Mouse (Mus musculus) embryo, embryonic 10 days (tissue): ENCODE data around the gene Bloc1s6.

Experiments
- DNase-seq: peaks from one replicate; pipeline ENCODE4 v3.0.0-alpha.2; 2015; ENCODE audit warnings: low spot score

Bloc1s6 gene

DNA sequence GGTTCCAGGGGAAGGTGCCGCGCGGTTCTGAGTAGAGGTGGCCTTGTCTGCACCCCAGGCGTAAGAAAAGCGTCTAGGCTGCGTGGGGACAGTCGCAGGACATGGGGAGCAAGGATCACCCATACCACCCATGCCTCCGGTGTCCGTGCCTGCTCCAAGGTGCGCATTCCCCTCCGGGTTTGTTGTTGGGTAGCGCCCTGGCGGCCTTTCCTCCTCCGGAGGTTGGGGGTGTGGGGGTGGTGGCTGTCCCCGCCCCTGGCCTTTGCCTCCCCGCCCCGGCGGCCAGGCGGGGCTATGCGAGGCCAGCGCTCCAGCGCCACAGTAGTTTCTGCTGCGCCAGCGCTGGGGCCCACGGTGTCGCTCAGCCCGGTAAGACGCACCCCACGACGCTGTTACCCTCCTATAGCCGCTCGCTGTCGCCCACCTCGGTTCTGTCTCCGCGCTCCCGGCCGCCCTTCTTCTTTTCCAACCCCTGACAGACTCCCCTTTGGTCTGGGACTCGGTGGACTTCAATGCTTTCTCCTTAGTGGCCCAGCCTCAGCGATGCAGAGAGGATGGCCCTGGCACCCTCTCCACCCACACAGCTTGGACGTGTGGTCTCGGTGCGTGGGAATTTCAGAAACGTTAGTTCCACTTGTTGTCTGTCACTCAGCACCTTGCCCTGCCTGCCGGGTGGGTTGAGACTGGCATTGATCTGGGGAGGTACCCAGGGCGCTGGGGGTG is 26.9 kb downstream of the Bloc1s6 start, which contains the start of gene Sqor:
TSS of gene Sqor (plus strand) at position 167 of the 723 bp plus-strand sequence.
- peak; percentile 38 for DNase-seq

DNA sequence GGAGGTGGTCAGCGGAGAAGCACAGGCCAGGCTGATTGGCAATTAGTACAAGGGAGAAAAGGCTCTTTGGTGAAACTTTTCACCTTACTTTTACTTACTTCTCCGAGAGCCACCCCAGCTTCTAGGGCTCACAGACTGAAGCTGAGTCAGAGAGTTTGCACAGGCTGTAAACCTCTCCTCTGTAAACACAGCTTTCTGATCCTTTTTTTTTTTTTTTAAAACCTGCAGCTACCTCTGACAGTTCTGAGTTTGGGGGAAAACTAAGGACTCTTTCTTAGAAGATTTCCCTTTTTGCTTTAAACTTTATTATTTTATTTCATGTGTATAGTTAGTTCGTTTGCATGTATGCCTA is 27.5 kb downstream of the Bloc1s6 start:
- no peak for DNase-seq

DNA sequence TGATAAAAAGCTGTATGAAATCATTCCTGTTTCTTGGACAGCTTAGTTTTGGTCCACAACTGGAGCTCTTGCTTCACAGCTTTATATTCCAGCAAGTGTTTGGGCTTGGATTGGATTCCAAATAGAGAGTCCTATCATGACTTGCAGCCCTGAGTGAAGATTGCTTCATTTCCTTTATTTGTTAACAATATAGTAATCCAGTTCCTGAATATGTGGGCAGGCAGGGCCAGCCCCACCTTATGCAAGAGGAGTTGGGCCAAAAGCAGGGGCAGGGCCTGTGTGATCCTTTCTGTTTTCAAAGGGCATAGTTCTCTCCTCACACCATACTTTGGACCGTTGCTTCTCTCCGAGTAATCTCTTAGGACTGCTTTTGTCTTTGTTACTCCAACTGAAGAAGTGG is 32.7 kb downstream of the Bloc1s6 start:
- no peak for DNase-seq

DNA sequence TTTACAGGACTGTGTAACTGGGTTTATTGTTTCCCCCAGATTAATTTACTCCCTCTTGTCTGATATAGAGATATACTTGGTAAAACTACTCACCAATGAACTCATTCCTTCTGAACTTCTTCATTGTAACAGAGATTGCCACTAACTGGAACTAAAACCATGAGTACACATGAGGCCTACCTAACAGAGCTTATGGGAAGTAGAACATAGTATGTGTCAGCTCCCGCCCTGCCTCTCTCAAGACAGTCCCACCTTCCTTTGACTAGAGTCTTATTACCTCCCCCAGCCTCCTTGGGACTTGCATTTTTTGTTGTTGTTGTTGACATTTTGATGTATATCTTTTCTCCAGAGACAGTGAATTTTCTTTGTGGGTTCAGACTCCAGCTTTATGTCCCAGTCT is 34.6 kb downstream of the Bloc1s6 start:
- no peak for DNase-seq

DNA sequence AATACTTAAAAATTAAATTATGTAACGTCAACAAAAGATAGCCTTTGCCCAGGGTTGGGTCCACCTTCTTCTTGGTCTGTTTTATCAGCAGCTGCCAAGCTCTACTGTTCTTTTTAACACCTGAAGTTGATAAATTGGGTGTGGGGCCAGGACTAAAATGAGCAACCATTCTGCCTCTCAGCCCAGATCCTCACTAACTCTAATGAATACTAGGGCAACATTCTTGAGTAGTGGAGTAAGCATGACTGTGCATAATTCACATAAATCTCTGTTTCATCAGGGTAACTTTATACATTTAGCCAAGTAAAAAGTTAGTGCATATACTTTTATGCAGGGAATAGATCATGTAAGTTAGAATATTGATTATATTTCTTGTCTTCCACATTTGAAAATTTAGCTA is 37.2 kb downstream of the Bloc1s6 start:
- DNase-seq: no peak

DNA sequence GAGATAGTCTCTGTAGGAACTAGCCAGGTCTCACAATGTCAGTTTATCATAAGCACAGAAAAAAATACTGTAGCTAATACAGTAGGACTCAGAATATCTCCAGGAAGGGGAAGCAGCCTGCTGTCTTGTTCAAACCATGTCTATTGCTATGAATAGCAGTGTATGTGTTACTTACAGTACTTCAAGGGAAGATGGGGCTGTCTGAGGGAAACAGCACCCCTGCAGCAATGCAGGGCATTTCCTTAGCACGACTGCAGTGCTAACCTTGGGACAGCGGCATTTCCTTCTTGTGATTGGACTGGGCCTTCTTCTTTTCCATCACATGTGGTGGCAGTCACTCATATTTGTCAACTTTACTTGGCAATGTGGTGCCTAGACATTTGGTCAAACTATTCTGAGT is 38.5 kb downstream of the Bloc1s6 start:
- DNase-seq: no peak

DNA sequence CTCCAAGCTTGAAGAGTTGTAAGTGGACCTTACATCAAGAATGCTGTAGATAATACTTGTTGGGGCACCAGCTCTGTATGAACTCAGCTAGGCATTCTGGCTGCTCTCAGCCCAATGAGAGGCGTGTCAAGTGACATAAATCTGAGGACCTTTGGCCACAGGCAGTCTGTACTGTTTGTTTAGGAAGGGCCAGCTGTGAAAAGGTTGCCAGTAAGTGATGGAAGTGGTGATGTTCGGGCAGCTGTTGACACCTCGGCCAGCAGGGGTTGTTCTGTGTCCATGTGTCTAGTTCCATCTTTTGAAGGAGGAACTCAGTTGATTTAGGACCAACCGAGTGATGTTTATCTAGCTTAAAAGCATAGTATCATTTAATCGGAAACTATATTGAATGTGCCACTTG is 41.7 kb downstream of the Bloc1s6 start:
- DNase-seq: peak; percentile 69

DNA sequence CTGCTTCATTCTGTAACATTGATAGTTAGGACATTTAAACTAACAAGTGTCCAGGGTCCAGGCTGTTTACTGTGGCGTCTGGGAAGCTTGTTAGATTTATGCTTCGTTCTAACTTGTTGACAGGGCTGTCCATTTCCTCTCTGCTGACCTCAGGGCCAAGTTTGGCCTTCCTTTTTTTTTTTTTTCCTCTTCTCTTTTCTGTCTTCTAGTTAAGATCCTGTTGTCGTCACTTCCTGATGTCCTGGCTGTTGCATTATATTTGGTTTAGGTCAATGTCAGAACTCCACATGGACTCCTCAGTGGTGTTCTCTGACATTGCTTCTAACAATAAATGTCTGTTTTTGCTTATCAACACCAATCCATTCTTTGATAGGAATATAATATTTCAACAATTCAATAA is 42.1 kb downstream of the Bloc1s6 start:
- DNase-seq: peak; percentile 6

DNA sequence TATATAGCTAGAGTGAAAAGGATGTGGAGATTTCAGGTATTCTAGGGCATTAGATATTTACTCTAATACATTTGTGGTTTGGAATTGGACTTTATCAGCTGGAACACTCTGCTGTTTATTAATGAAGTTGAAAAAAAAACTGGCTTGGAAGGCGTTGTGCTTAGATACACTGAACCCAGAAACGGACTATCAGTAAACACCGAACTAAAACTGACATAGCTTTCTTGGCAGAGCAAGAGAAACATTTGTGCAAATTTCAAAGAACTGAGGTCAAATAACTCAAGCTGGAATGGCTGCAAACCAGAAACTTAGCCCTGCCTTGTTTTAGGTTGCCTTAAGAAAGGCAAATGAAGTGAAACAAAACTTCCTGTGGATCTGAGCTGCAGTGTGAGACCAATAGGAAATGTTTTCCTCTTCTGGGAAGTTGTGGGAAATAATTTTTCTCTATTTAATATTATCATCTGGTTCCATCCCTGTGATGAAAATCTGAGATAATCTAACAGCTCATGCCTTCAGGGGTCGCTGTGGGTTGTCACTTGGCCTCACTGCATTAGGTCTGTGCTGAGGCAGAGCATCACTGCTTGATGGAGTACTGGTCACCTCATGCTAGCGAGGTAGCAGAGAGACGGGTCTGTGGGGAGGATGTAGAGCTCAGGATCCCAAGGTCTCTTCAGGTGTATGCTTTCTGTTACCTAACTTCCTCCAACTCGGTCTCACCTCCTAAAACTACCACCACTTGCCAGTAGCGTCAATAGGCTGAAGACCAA is 43.5 kb downstream of the Bloc1s6 start:
- DNase-seq: no peak

DNA sequence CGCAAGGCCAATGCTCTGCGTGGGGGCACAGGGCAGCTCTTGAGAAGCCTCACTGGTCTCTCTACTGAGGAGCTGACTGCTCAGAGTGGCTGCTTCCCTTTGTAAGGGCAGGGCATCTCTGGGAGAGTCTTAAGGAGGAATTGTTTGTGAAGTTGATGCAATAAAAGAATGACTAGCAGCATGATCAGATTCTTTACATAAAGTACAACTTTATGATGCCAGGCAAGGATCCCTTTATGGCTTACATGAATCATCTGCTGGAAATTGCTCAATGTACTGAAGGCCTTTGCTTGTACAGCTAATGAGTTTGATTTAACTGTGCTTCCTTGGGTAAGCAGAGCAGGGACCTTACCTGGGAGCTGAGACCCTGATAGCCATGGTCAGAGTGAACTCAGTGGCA is 45.4 kb downstream of the Bloc1s6 start:
- DNase-seq: no peak

DNA sequence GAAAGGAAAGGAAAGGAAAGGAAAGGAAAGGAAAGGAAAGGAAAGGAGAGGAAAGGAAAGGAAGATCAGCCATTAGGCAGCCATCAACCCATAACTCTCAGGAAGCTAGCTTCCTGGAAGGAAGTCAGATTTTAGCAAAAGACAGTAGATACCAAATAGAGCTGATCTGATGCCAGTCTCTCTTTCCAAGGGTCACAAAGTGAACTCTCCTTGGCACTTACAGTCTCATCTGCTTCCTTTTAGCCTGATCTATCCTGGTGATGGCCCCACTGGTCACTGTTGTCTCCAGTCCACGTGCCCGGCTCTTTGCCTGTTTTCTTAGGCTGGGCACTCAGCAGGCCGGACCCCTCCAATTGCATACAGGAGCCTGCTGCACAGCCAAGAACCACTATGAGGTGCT is 46.4 kb downstream of the Bloc1s6 start:
- no peak for DNase-seq

DNA sequence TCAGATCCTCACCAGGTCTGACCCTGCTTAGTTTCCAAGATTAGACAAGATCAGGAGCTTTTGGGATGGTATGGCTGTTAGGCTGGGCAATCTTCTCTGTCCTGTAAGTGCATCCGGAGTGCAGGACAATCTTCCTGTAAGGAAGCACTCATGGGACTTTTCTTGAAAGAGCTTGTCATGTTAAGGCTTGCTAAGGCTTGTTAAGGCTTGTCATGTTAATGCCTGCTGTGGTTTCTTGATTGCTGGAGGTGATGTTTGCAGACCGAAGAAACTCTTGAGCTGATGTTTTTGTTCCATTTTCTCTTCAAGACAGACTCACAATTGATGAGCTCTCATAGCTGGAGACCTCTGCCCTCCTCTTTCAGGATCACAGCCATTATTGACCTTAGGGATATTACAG is 47.9 kb downstream of the Bloc1s6 start:
- DNase-seq: no peak

DNA sequence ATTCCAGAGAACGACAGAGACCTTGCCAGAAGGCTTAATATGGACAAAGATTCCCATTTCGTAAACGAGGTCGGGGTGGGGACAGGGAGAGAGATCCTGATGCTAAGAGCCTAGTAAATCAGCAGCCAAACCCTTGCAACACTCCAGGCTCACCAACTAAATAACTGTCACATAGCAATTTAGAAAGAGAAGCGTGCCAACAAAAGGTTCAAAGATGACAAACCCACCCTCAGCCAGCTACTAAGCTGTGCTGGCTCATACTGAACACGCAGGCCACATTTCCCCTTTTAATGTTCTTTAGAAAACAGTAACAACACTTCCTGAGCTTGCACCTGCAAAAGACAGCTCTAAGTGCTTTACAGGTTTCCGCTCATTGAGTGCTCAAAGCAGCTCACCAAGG is 51.0 kb downstream of the Bloc1s6 start:
- DNase-seq: no peak

DNA sequence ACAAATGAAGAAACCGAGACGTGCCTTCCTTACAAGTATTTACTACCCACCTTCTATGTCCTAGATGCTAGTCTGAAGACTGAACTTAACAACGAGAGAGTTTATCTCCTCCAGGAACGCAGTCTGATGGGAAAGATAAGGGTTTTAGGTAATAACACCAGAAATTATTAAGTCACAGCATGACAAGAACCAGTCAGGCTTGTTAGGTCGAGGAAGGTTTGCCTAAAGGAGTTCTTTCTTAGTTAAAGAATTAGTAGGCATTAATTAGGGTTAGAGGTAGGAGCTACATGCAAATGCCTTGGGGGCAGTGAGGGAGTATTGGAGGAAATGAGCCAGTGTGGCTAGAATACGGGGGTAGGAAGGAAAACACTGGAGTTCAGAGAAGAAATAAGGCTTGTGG is 51.4 kb downstream of the Bloc1s6 start:
- DNase-seq: no peak
